Mouse (Mus musculus) kidney, postnatal 14 days (tissue): Measurements from ENCODE around the gene Smarca4.
A peak's percentile ranks its signal among the peaks of the same experiment; 100 is the strongest.

Experiments used
- DNase-seq: peaks from one replicate; pipeline ENCODE4 v3.0.0; 2022; ENCODE audit warnings: mixed read lengths

Gene Smarca4

GRCm38 (mm10) chr9:21724147-21724536 is 108.2 kb downstream of the Smarca4 start:
- peak; percentile 93 for DNase-seq

- no peak for DNase-seq
Measured at GRCm38 (mm10) chr9:21725224-21726121, 109.5 kb downstream of the Smarca4 start.

GRCm38 (mm10) chr9:21726218-21726975 is 110.4 kb downstream of the Smarca4 start:
- no peak for DNase-seq

GRCm38 (mm10) chr9:21728261-21728832 is 112.4 kb downstream of the Smarca4 start:
- DNase-seq = no peak

- no peak for DNase-seq
Measured at GRCm38 (mm10) chr9:21729264-21729663, 113.3 kb downstream of the Smarca4 start.

GRCm38 (mm10) chr9:21732288-21732687 is 116.3 kb downstream of the Smarca4 start:
- DNase-seq = no peak

GRCm38 (mm10) chr9:21733446-21733845 is 117.5 kb downstream of the Smarca4 start:
- DNase-seq = no peak

GRCm38 (mm10) chr9:21733989-21734388 is 118.0 kb downstream of the Smarca4 start:
- no peak for DNase-seq

- no peak for DNase-seq
Measured at GRCm38 (mm10) chr9:21735126-21735525, 119.2 kb downstream of the Smarca4 start.

- DNase-seq = peak; percentile 74
Measured at GRCm38 (mm10) chr9:21736580-21736979, 120.6 kb downstream of the Smarca4 start.

GRCm38 (mm10) chr9:21737188-21737587 is 121.2 kb downstream of the Smarca4 start:
- no peak for DNase-seq

GRCm38 (mm10) chr9:21738776-21739175 is 122.8 kb downstream of the Smarca4 start:
- DNase-seq = no peak

- DNase-seq = no peak
Measured at GRCm38 (mm10) chr9:21740427-21740826, 124.5 kb downstream of the Smarca4 start.

- no peak for DNase-seq
Measured at GRCm38 (mm10) chr9:21741514-21741913, 125.5 kb downstream of the Smarca4 start.

GRCm38 (mm10) chr9:21747238-21747774 is 131.3 kb downstream of the Smarca4 start:
- DNase-seq = no peak

GRCm38 (mm10) chr9:21748033-21748432 is 132.1 kb downstream of the Smarca4 start:
- DNase-seq = peak; percentile 81

GRCm38 (mm10) chr9:21748491-21748890 is 132.5 kb downstream of the Smarca4 start:
- no peak for DNase-seq

- DNase-seq = no peak
Measured at GRCm38 (mm10) chr9:21749382-21750118, 133.6 kb downstream of the Smarca4 start.

- DNase-seq = no peak
Measured at GRCm38 (mm10) chr9:21750370-21750769, 134.4 kb downstream of the Smarca4 start.

GRCm38 (mm10) chr9:21751347-21751746 is 135.4 kb downstream of the Smarca4 start:
- DNase-seq = no peak

GRCm38 (mm10) chr9:21752252-21752792 is 136.4 kb downstream of the Smarca4 start:
- DNase-seq = peak; percentile 79
